Mouse (Mus musculus) embryo, embryonic 10.5 days (tissue): ENCODE data around the gene Runx1.

Experiments used
- DNase-seq: peaks from one replicate; pipeline ENCODE4 v3.0.0-alpha.2; 2015; ENCODE audit warnings: low spot score

The Runx1 gene

GRCm38 (mm10) chr16:92555051-92555450 is 270.9 kb downstream of the Runx1 start:
- no peak for DNase-seq

- no peak for DNase-seq
Measured at GRCm38 (mm10) chr16:92552858-92553257, 273.1 kb downstream of the Runx1 start.

- DNase-seq = no peak
Measured at GRCm38 (mm10) chr16:92552106-92552382, 273.9 kb downstream of the Runx1 start.
